Comparison of ENCODE assay signal across 20 mouse cellular contexts in the genomic region with DNA sequence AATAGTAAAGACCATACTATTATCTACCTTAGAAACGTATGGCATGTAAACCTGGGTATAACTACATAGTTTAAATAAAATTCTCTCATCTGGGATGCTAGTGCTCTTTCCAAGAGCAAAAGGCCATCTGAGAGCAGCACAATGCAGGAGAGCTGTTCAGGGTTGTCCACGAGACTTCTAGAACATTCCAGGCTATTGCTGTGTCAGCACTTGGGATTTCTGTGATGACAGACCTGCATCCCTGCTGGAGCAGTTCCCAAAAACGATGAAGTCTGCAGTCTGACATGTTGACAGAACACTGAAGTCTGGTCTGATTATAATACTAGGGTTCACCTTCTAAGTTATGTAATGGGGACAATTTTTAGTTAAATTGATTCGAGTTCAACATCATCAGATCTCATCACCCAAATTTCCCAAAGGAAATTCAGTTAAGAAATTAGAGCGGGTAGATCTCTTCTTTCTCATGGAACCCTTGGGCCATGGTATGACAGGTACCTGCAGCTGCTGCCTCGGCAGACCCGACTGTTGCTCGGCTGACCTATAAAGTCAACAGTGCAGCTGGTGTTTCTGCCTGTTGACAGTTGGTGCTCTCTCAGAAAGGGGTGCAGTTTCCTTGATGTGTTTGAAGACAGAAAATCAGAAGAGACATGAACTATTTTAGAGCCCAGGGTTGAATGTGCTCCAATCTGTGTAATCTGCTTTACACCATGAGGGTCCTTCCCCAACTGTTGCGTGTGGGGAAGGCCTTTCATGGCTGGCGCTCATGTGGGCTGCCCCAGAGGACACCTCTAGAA. TPM values are rescaled to one million over a fixed set of nuclear protein-coding genes. Genes with fewer than 3 reads are reported as not detected.
DNase-seq lines count a peak whose midpoint lies in the region; ATAC-seq and TF ChIP-seq lines count a peak whose summit lies in the region.
"Had no signal": no experiment of that assay in that cellular context is flagged by ENCODE, and none has a peak within 500 bp of the region (broad histone marks: within the 10 kb centered on the region; RNA-seq: fewer than 3 reads in every experiment).

No protein-coding gene starts in this region.

- WGBS in kidney, embryonic 15.5 days, result 73% methylated on average over 10 of the region's 10 CpGs
- WGBS in kidney, embryonic 16.5 days, result 71% methylated on average over 10 of the region's 10 CpGs
- 42% methylated on average over 10 of the region's 10 CpGs for WGBS in lung, postnatal 0 days
- WGBS in intestine, postnatal 0 days, result 40% methylated on average over 10 of the region's 10 CpGs

- DNase-seq in lung, postnatal 0 days (ENCODE audit: low spot score), result no peak
- DNase-seq in lung, postnatal 14 days, result no peak
- peak; percentile 88 for DNase-seq in thymus, postnatal 0 days (ENCODE audit: low spot score)
- no peak for DNase-seq in right cerebral cortex, postnatal 36 days (ENCODE audit: low spot score in 2 of 2)
- DNase-seq in layer of hippocampus, adult 8-10 months (ENCODE audit: low spot score in 2 of 2), result no peak
- DNase-seq: cerebellum, adult 8-10 months; gastrocnemius, postnatal 10 days; heart, adult 2 months; left cerebral cortex, postnatal 4 days; right cerebral cortex, postnatal 25 days had no signal

- no peak overlapping the region for H3K4me3 ChIP-seq in kidney, embryonic 15.5 days (replicated peaks)
- H3K4me3 ChIP-seq in kidney, embryonic 16.5 days (ENCODE audit: low read length), result no peak overlapping the region
- H3K4me3 ChIP-seq in lung, postnatal 0 days (ENCODE audit: low read depth, low read length), result no peak overlapping the region
- no peak overlapping the region for H3K4me3 ChIP-seq in intestine, postnatal 0 days (ENCODE audit: low read depth, low read length)
- H3K4me3 ChIP-seq: embryonic facial prominence, embryonic 12.5 days; heart, adult 2 months; hindbrain, embryonic 12.5 days; midbrain, embryonic 10.5 days; neural tube, embryonic 12.5 days had no signal

- H3K27ac ChIP-seq in kidney, embryonic 15.5 days, result peak overlapping the region; percentile 15
- no peak overlapping the region for H3K27ac ChIP-seq in kidney, embryonic 16.5 days (ENCODE audit: low read length)
- H3K27ac ChIP-seq in lung, postnatal 0 days (ENCODE audit: low read length), result 0 out of 2 replicates have a peak overlapping the region, but pooled peaks have one; percentile 60
- H3K27ac ChIP-seq in intestine, postnatal 0 days (ENCODE audit: low read depth, low read length), result no peak overlapping the region
- H3K27ac ChIP-seq: embryonic facial prominence, embryonic 12.5 days; heart, adult 2 months; hindbrain, embryonic 12.5 days; midbrain, embryonic 10.5 days; neural tube, embryonic 12.5 days had no signal

- TF ChIP-seq EP300 in lung, postnatal 0 days (IDR thresholded peaks at IDR 0.05), result no peak

- no peaks in the 10 kb centered on the region for H3K9me3 ChIP-seq in kidney, embryonic 15.5 days (replicated peaks)
- no peaks in the 10 kb centered on the region for H3K9me3 ChIP-seq in kidney, embryonic 16.5 days (ENCODE audit: low read length)
- H3K9me3 ChIP-seq in lung, postnatal 0 days (ENCODE audit: low read length), result no peaks in the 10 kb centered on the region
- H3K9me3 ChIP-seq in intestine, postnatal 0 days (ENCODE audit: control insufficient read depth), result no peaks in the 10 kb centered on the region
- H3K9me3 ChIP-seq: embryonic facial prominence, embryonic 12.5 days; hindbrain, embryonic 12.5 days; midbrain, embryonic 10.5 days; neural tube, embryonic 12.5 days had no signal

- ATAC-seq in kidney, embryonic 15.5 days (replicated peaks; ENCODE audit: low FRiP score), result no peak
- no peak for ATAC-seq in kidney, embryonic 16.5 days (ENCODE audit: low FRiP score, low TSS enrichment)
- ATAC-seq in lung, postnatal 0 days, result 0 out of 2 replicates have a peak, but pooled peaks have one; percentile 13
- ATAC-seq in intestine, postnatal 0 days, result peak; percentile 53; the same call in 1 of the 2 replicates

- H3K9ac ChIP-seq in kidney, embryonic 15.5 days, result no peak overlapping the region
- H3K9ac ChIP-seq in kidney, embryonic 16.5 days (replicated peaks; ENCODE audit: low read length), result no peak overlapping the region
- H3K9ac ChIP-seq in lung, postnatal 0 days (replicated peaks; ENCODE audit: low read depth), result no peak overlapping the region
- no peak overlapping the region for H3K9ac ChIP-seq in intestine, postnatal 0 days (ENCODE audit: low read depth, low read length)
- H3K9ac ChIP-seq: embryonic facial prominence, embryonic 12.5 days; hindbrain, embryonic 12.5 days; neural tube, embryonic 12.5 days had no signal

- no peak overlapping the region for H3K4me2 ChIP-seq in kidney, embryonic 15.5 days
- H3K4me2 ChIP-seq in kidney, embryonic 16.5 days (replicated peaks; ENCODE audit: low read depth, low read length), result no peak overlapping the region
- H3K4me2 ChIP-seq in lung, postnatal 0 days (replicated peaks; ENCODE audit: low read depth, low read length), result no peak overlapping the region
- H3K4me2 ChIP-seq in intestine, postnatal 0 days (replicated peaks; ENCODE audit: low read depth), result peak overlapping the region; percentile 43; the same call in 1 of the 2 replicates
- H3K4me2 ChIP-seq: embryonic facial prominence, embryonic 12.5 days; hindbrain, embryonic 12.5 days; neural tube, embryonic 12.5 days had no signal

- no peak for TF ChIP-seq CTCF in lung, postnatal 0 days (IDR thresholded peaks at IDR 0.05)
- no peak for TF ChIP-seq CTCF in intestine, postnatal 0 days (IDR thresholded peaks at IDR 0.05; ENCODE audit: low read depth)

- H3K36me3 ChIP-seq in kidney, embryonic 15.5 days, result peaks cover 7% of the 10 kb centered on the region; the same call in 1 of the 2 replicates
- H3K36me3 ChIP-seq in kidney, embryonic 16.5 days (ENCODE audit: insufficient read depth, low read length), result 0 out of 2 replicates have a peak, but pooled peaks cover 6% of the 10 kb centered on the region
- H3K36me3 ChIP-seq in lung, postnatal 0 days (ENCODE audit: insufficient read depth, low read length), result no peaks in the 10 kb centered on the region
- peaks cover 4% of the 10 kb centered on the region; the same call in 1 of the 2 replicates for H3K36me3 ChIP-seq in intestine, postnatal 0 days (ENCODE audit: control insufficient read depth, insufficient read depth)

- peaks cover 23% of the 10 kb centered on the region for H3K27me3 ChIP-seq in kidney, embryonic 15.5 days
- peaks cover 17% of the 10 kb centered on the region for H3K27me3 ChIP-seq in kidney, embryonic 16.5 days (ENCODE audit: insufficient read depth, low read length)
- 0 out of 2 replicates have a peak, but pooled peaks cover 4% of the 10 kb centered on the region for H3K27me3 ChIP-seq in lung, postnatal 0 days (replicated peaks; ENCODE audit: insufficient read depth, low read length)
- peaks cover 13% of the 10 kb centered on the region; the same call in 1 of the 2 replicates for H3K27me3 ChIP-seq in intestine, postnatal 0 days (replicated peaks; ENCODE audit: control insufficient read depth, insufficient read depth, low read length)

- peaks cover 13% of the 10 kb centered on the region for H3K4me1 ChIP-seq in kidney, embryonic 15.5 days
- H3K4me1 ChIP-seq in kidney, embryonic 16.5 days (ENCODE audit: insufficient read depth, low read length), result peaks cover 9% of the 10 kb centered on the region; the same call in 1 of the 2 replicates
- peaks cover 1% of the 10 kb centered on the region for H3K4me1 ChIP-seq in lung, postnatal 0 days (ENCODE audit: insufficient read depth, low read depth, low read length)
- no peaks in the 10 kb centered on the region for H3K4me1 ChIP-seq in intestine, postnatal 0 days (replicated peaks; ENCODE audit: control insufficient read depth, insufficient read depth, low read length)
- H3K4me1 ChIP-seq: neural tube, embryonic 12.5 days had no signal

RNA-seq across cellular contexts. Expression of a gene that starts 6.7 kb away (rescaled TPM):
- not detected in 2 replicates for polyA plus RNA-seq in kidney, embryonic 15.5 days (2015; fragmentation: Nextera tagmentation; extraction: Ambion mirVana)
- 0.25 TPM in 1 of 2 replicates, not detected in the other for polyA plus RNA-seq in kidney, embryonic 16.5 days (2015; fragmentation: Nextera tagmentation; extraction: Ambion mirVana)
- 0.44 and 0.55 TPM in 2 replicates for polyA plus RNA-seq in lung, postnatal 0 days (2015; fragmentation: Nextera tagmentation; extraction: Ambion mirVana)
- polyA plus RNA-seq in intestine, postnatal 0 days (2015; fragmentation: Nextera tagmentation; extraction: Ambion mirVana), result 0.13 TPM in 1 of 2 replicates, not detected in the other
- polyA plus RNA-seq in thymus, postnatal 0 days (2015; fragmentation: Nextera tagmentation; extraction: Ambion mirVana), result 0.17 and 0.27 TPM in 2 replicates
- total RNA-seq in layer of hippocampus, adult 8-10 months (2022), result 1 to 10 TPM; 1.1 to 1.4 (median 1.2) TPM
- total RNA-seq: common myeloid progenitor, adult 5-6 weeks; gastrocnemius, postnatal 10 days; heart, adult 2 months; MEL; monocyte, adult 5-6 weeks had no signal
- polyA plus RNA-seq: heart, adult 2 months; hindbrain, embryonic 12.5 days; midbrain, embryonic 10.5 days had no signal

RNA-seq across cellular contexts. Expression of a gene that starts 44.1 kb away (rescaled TPM):
- polyA plus RNA-seq in kidney, embryonic 15.5 days (2015; fragmentation: Nextera tagmentation; extraction: Ambion mirVana), result 33.3 and 34.6 TPM in 2 replicates
- polyA plus RNA-seq in kidney, embryonic 16.5 days (2015; fragmentation: Nextera tagmentation; extraction: Ambion mirVana), result 35.6 and 37.0 TPM in 2 replicates
- polyA plus RNA-seq in lung, postnatal 0 days (2015; fragmentation: Nextera tagmentation; extraction: Ambion mirVana), result 16.6 and 16.9 TPM in 2 replicates
- polyA plus RNA-seq in intestine, postnatal 0 days (2015; fragmentation: Nextera tagmentation; extraction: Ambion mirVana), result 8.5 and 11.9 TPM in 2 replicates
- polyA plus RNA-seq in thymus, postnatal 0 days (2015; fragmentation: Nextera tagmentation; extraction: Ambion mirVana), result 13.1 and 13.7 TPM in 2 replicates
- 10 to 100 TPM; 27.1 to 28.8 (median 27.7) TPM for total RNA-seq in layer of hippocampus, adult 8-10 months (2022)

Comparison
In these comparisons a context has a peak if more than half of its experiments do, and no peak if none do; other contexts are left out.
1. H3K27ac ChIP-seq: peak in kidney, embryonic 15.5 days (single experiment) and lung, postnatal 0 days (single experiment); none in kidney, embryonic 16.5 days (single experiment) and intestine, postnatal 0 days (single experiment).
2. ATAC-seq: peak in lung, postnatal 0 days (single experiment) and intestine, postnatal 0 days (single experiment); none in kidney, embryonic 15.5 days (single experiment) and kidney, embryonic 16.5 days (single experiment).